Comparison of ENCODE assay signal across 8 mouse cellular contexts in the genomic region with DNA sequence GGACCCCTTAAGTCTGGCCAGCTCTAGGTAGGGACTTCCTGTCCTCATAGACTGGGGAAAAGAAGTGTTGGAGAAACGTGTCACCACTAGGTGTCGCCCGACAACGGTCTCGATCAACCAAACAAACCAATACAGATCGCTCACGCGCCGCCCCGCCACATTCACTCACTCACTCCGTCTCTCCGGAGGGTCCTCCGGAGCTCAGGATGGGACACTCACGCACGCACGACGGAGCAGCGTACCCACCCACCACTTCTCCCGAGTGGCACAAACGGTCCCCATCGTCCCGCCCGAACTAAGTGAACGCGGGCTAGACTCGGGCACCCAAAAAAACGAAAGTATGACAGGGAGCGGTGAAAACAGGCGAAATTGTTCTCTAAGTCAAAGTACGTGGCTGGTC.
A peak's percentile ranks its signal among the peaks of the same experiment; 100 is the strongest.
DNase-seq lines count a peak whose midpoint lies in the region; ATAC-seq lines count a peak whose summit lies in the region.

No protein-coding gene starts in this region.

- 3% methylated on average over 30 of the region's 30 CpGs for WGBS in heart, embryonic 11.5 days (ENCODE audit: insufficient replicate concordance)

- H3K4me3 ChIP-seq in heart, embryonic 11.5 days (ENCODE audit: low read depth, low read length): no peak overlapping the region

- ATAC-seq in heart, embryonic 11.5 days (replicated peaks; ENCODE audit: insufficient number of reproducible peaks, low FRiP score, low TSS enrichment): no peak

- H3K27me3 ChIP-seq in heart, embryonic 11.5 days (ENCODE audit: control insufficient read depth, insufficient read depth, low read length): no peaks in the 10 kb centered on the region

- H3K9ac ChIP-seq in heart, embryonic 11.5 days (ENCODE audit: low read depth, low read length): no peak overlapping the region

- H3K4me1 ChIP-seq in heart, embryonic 11.5 days (ENCODE audit: control insufficient read depth, insufficient read depth, low read length): no peaks in the 10 kb centered on the region

- H3K9me3 ChIP-seq in heart, embryonic 11.5 days (replicated peaks; ENCODE audit: control insufficient read depth, low read length): no peaks in the 10 kb centered on the region

- no peak overlapping the region for H3K27ac ChIP-seq in heart, embryonic 11.5 days (ENCODE audit: low read depth, low read length)

- DNase-seq in heart, adult 11 months: peak; percentile 99
- peak; percentile 100 for DNase-seq in WW6 (ENCODE audit: low read depth, low spot score)
- DNase-seq in cerebellum, postnatal 4 days (ENCODE audit: low spot score in 2 of 2): peak; percentile 99 to 100
- peak; percentile 98 to 100 for DNase-seq in heart, postnatal 10 days
- DNase-seq in left cerebral cortex, adult 8-10 months (ENCODE audit: low spot score in 2 of 2): peak; percentile 88 to 99
- DNase-seq in ovary, postnatal 10 days (ENCODE audit: low spot score): peak; percentile 100
- peak; percentile 99 to 100 for DNase-seq in thymus, postnatal 10 days (ENCODE audit: low spot score in 2 of 2)

- H3K36me3 ChIP-seq in heart, embryonic 11.5 days (ENCODE audit: control insufficient read depth, insufficient read depth, low read length): no peaks in the 10 kb centered on the region

- intact Hi-C loops in heart, postnatal 10 days (cut with DNase I): no loop called here

- no peak overlapping the region for H3K4me2 ChIP-seq in heart, embryonic 11.5 days
